Mouse (Mus musculus): ENCODE data around the gene Btbd35f16.
"Not testable (repeated sequence)": the region's sequence is repeated elsewhere in the genome, so short reads cannot be mapped to it uniquely, and the experiment has no call there.

Gene Btbd35f16

DNA sequence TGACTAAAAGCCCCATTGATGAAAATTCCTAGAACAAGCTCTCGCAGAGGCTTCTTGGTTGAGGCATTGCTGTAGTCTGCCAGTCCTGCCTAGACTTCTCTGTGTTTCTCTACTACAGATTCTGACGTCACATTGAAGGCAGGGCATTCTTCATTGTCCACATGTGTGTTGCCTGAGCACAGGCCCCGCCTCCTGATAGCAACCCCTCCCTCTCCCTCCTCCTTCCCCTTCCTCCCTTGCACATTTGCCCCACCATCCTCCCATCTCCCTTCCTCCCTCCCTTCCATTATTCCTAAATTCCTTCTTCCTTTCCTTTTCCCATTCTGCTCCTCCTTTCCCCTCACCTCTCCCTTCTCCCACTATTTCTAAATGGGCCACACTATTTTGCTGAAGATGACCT is at the start of gene Btbd35f16:
TSS of gene Btbd35f16 (minus strand) at position 101 of the 400 bp plus-strand sequence.
- DNase-seq (ENCODE audit: low read depth, low spot score), result not testable (repeated sequence)
